Mouse (Mus musculus): ENCODE results near the gene Cd34.

Gene Cd34

DNA sequence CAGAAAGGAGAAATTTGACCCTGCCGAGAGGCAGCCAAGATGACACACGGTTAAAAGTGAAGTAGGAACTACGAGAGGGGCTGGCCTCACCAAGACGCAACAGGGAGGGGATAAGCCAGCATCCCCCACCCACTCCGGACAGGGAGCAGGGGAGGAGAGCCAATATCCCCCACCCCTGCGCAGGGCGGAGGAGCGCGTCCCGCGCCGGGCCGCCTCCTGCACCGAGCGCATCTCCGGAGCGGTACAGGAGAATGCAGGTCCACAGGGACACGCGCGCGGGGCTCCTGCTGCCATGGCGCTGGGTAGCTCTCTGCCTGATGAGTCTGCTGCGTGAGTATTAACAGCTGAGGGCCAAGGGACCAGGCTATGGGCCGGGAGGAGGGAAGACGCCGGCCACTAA lies at the start of gene Cd34:
TSS of gene Cd34 (plus strand) at position 105 of the 400 bp plus-strand sequence.
- DNase-seq (ENCODE audit: low spot score in 2 of 2) = no peak

DNA sequence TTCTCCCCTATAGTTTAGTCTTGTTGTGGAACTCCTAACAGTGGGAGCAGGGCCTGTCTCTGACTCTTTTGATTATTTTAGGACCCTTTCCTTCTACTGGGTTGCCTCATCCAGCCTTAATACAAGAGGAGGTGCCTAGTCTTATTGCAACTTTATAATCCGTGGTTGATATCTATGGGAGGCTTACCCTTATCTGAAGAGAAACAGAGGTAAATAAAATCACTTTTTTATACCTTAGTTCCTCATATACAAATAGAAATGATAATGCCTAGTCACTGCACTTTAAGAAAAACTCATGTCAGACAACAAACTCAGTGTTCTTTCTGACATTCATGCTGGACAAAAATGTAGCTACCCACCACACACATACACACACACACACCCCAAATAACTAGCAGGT lies 44.1 kb upstream of the Cd34 start:
- no peak for DNase-seq (ENCODE audit: low spot score in 2 of 2)

DNA sequence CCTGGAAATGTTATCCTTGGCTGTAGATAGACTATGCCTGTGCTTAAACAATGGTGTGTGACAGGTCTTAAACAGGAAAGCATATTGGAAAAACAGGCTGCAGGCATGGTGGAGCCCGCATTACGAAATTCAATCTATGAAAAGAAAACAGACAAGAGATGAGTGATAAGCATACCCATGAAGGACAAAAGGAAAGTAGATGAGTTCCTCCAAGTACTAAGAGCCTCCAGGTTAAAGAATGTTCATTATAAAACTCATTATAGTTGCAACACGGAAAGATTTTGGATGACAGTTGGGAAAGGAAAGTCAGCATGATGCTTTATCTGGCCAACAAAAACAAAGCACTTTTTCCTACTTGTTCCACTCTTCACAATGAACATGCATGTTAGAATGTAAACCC lies 43.3 kb upstream of the Cd34 start:
- no peak for DNase-seq (ENCODE audit: low spot score in 2 of 2)

GRCm38 (mm10) chr1:194901075-194901474 lies 37.5 kb upstream of the Cd34 start:
- no peak for DNase-seq (ENCODE audit: low spot score in 2 of 2)

DNA sequence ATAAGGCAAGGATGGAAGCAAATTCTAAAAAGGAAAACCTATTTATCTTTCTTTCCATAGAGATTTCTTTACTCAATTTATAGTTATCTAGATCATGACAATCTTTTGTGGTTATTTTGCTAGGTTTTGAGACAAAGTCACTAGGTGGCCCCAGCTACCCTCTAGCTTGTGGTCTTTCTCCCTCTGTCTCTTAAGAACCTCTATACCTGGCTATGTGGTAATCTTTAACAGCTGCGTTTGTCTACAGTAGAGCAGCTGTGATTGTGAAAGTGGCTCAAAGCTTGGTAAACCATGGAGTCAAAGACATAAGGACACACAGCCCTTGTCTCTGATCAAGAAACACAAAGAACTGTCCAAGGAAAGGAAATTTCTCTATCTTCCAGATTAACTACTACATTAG lies 36.8 kb upstream of the Cd34 start:
- DNase-seq (ENCODE audit: low spot score in 2 of 2) = no peak

DNA sequence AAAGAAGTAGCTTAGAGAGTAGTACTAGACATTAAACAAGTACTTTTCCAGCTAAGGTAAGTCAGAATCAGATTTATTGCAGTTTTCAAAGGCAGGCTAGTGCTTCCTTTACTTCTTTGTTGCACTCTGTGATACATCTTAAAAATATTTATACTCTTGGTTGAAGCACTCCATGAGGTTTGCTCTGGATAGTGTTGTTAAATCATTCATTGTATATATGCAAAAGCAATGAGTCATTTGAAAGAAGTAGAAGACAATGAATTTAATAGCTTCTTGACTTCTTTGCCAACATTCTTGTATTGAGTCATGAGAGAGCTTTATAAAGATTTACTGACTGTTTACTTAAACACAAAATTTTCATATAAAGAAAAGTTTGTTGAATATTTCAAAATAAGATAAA lies 29.7 kb upstream of the Cd34 start:
- DNase-seq (ENCODE audit: low spot score in 2 of 2) = no peak

GRCm38 (mm10) chr1:194925753-194926350 lies 12.8 kb upstream of the Cd34 start:
- DNase-seq (ENCODE audit: low spot score in 2 of 2) = no peak

DNA sequence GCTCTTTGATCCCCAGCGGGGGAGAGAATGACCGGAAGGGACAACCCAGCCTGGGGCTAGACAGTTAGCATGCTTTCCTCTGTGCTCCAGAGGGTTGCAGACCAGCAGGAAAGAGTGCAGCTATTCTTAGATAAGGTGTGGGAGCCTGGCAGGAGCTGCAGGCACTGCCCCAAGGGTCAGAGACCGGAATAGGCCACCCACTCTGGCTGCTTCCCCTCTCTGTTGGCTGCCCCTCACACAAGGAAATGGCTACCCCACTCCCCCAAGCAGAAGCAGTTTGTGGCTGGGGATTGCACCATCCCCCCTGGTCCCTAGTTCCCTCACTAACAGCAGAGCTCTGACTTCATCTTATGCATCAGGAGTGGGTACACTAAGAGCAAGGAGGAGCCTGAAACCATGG lies 10.7 kb upstream of the Cd34 start:
- DNase-seq (ENCODE audit: low spot score in 2 of 2) = no peak

- no peak for DNase-seq (ENCODE audit: low spot score in 2 of 2)
Observed at GRCm38 (mm10) chr1:194929275-194929971, 9.2 kb upstream of the Cd34 start.

DNA sequence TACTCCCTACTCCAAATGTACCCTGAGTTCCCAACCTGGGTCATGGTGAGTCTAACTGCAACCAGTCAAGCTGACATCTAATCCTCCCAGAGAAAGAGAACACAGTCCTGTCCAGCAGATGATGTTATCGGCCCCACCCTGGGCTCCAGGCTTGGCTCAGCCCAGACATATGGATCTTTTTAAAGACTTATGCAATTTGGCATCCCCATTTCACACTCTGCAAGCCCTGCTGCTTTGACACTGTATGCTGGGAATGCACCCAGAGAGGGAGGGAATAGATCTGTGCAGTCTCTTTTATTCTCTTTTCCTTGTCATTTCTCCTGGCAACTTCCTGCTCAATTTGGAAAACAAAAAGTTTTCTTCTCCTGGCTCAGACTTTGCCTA lies 8.7 kb upstream of the Cd34 start:
- no peak for DNase-seq (ENCODE audit: low spot score in 2 of 2)

DNA sequence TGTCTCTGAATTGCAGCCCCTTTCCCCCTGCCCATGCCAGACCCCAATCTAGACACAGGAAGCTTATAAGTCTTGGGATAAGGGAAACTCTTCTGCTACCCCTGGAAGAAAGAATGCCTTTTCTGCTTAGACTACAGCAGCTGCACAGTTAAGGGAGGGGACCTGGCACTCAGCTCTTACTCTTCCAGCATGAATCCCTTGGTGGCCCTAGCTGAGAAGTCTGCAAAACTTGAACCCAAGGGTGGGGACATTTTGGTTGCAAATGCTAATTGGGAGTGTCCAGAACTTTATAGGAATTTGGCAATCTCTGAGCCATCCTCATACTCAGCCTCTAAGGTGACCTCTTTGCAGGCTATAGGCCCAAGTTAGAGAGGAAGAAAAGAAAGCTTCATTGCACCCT lies 7.9 kb upstream of the Cd34 start:
- no peak for DNase-seq (ENCODE audit: low spot score in 2 of 2)

- DNase-seq (ENCODE audit: low spot score in 2 of 2) = no peak
Observed at GRCm38 (mm10) chr1:194935351-194935750, 3.3 kb upstream of the Cd34 start.

- no peak for DNase-seq (ENCODE audit: low spot score in 2 of 2)
Observed at GRCm38 (mm10) chr1:194941528-194941927, 2.9 kb downstream of the Cd34 start.

GRCm38 (mm10) chr1:194942912-194943311 lies 4.3 kb downstream of the Cd34 start:
- DNase-seq (ENCODE audit: low spot score in 2 of 2) = no peak

- no peak for DNase-seq (ENCODE audit: low spot score in 2 of 2)
Observed at GRCm38 (mm10) chr1:194943485-194943884, 4.9 kb downstream of the Cd34 start.

DNA sequence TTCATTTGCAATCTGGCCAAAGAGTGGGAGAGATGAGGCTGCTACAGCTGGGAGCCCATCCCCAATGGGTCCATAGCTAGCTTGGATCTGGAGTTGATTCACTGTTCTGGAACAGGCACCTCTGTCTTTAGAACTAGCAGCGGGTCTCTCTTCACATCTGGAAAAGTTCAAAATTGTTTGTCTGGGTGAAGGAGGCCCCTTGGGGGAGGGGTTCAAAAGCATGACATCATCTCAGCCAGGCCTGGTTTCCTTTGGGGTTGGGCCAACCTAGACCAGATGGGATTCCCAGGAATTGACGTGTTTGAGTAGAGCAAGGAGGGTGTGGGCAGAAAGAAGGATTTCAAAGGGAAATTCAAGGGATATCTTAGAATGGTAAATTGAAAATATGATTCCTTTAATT lies 6.8 kb downstream of the Cd34 start:
- peak in 1 of 2 experiments; percentile 41 for DNase-seq (ENCODE audit: low spot score in 2 of 2)

DNA sequence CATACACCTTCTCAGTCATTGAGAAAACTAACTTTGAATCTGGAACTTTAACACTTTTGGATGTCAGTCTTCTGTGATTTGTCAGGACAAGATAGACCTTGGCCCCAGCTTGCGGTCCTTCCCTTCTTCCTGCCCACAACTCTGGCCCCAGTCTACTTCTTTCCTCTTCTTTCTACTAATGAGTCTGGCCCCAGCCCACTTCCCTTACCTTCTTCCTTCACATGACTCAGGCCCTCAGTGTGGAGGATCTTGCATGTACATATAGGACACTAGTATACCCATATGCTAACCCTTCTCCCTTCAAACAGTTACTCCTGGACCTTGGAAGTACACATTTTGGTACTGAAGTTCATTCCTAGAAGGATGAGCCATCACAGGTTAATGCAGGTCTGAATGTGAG lies 7.8 kb downstream of the Cd34 start:
- DNase-seq (ENCODE audit: low spot score in 2 of 2) = no peak

GRCm38 (mm10) chr1:194950913-194951312 lies 12.3 kb downstream of the Cd34 start:
- no peak for DNase-seq (ENCODE audit: low spot score in 2 of 2)

GRCm38 (mm10) chr1:194952891-194953290 lies 14.3 kb downstream of the Cd34 start:
- DNase-seq (ENCODE audit: low spot score in 2 of 2) = no peak

DNA sequence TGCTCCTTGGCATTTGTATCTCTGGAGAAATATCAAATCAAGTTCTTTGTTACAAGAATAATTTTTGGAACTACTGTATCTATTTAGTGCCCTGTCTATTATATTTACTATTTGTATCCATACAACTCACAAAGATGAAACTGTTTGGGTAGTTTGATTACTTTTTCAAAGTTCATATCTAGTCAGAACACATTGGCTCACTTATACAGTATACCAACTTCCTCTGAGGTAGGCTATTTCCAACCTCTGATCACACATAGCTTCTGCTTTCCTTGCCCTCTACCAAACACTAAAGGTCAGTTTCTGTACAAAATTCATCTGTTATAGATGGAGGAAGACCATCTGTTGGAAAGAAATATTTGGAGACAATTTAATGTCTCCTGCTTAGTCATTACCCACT lies 16.1 kb downstream of the Cd34 start:
- no peak for DNase-seq (ENCODE audit: low spot score in 2 of 2)

- DNase-seq (ENCODE audit: low spot score in 2 of 2) = no peak
Observed at GRCm38 (mm10) chr1:194955749-194956148, 17.1 kb downstream of the Cd34 start.

GRCm38 (mm10) chr1:194957021-194957420 lies 18.4 kb downstream of the Cd34 start:
- DNase-seq (ENCODE audit: low spot score in 2 of 2) = no peak

DNA sequence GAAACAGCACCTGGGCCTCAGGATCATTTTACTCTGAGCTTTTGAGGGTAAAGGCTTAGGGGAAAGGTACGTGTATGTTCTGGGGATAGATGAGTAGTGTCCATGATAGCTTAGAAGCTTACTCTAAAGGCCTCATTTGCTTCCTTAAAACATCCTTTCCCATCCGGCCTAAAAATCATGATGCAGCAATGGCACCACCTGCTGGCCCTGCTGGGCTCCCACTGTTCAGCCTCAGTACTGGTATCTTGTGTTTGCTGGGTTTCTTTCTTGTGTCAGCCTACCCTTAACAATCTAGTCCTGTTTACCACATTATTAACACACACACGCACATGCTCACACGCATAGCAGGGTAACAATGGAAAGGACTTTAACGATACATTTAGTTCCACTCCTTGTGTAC lies 23.6 kb downstream of the Cd34 start:
- DNase-seq (ENCODE audit: low spot score in 2 of 2) = peak; percentile 60 to 74

DNA sequence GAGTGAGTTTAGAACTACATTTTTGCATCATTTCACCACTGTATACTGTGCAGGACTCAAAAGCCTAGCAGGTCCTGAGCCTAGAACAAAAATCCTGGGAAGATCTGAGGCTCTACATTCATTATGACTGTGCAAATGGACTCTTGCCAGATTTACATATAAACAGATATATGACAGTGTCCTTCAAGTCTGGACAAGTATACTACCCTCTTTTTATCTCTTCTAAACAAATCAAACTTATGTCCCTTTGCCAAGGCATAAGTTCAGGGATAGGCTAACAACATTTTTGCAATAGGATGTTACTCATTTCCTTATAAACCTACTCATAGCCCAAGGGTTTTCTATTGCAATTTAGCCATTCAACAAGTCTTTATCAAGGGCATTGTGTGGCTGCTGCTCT lies 24.1 kb downstream of the Cd34 start:
- DNase-seq (ENCODE audit: low spot score in 2 of 2) = no peak

All from right cerebral cortex, postnatal 36 days (tissue).